Mouse (Mus musculus) liver, embryonic 14 days (tissue): ENCODE data around the gene Adat3. TPM values are rescaled to one million over a fixed set of nuclear protein-coding genes. Genes with fewer than 3 reads are reported as not detected.

ENCODE experiments used
- polyA plus RNA-seq: library from polyadenylated mRNA; depleted of rRNA; stranded (reverse); fragments of >200 nt; gene quantifications from 2 replicates; pipeline ENCODE4 v1.2.3, GENCODE M21; 2012; rRNA removed

Gene Adat3
- 4.5 and 5.6 TPM in 2 replicates for polyA plus RNA-seq

GRCm38 (mm10) chr10:80602698-80603325 lies at the start of gene Adat3, which contains the start of gene Scamp4:
Gene Adat3 (plus strand): TSS chr10:80602880.
Gene Scamp4 (plus strand): TSS chr10:80602872.

GRCm38 (mm10) chr10:80561116-80561944 lies 41.4 kb upstream of the Adat3 start, which contains the start of gene Rexo1:
Gene Rexo1 (minus strand): TSS chr10:80561560.

GRCm38 (mm10) chr10:80577195-80578130 lies 25.2 kb upstream of the Adat3 start, which contains the start of gene Klf16:
Gene Klf16 (minus strand): TSS chr10:80577321.

GRCm38 (mm10) chr10:80589879-80590854 lies 12.5 kb upstream of the Adat3 start, which contains the start of gene Abhd17a:
Gene Abhd17a (minus strand): TSS chr10:80590341.

GRCm38 (mm10) chr10:80605721-80606120 lies 3.0 kb downstream of the Adat3 start, which contains the start of gene Gm49322:
Gene Gm49322 (plus strand): TSS chr10:80606021.

GRCm38 (mm10) chr10:80622661-80623456 lies 20.2 kb downstream of the Adat3 start, which contains the start of gene Csnk1g2:
Gene Csnk1g2 (plus strand): TSS chr10:80622838.

GRCm38 (mm10) chr10:80656863-80657623 lies 54.4 kb downstream of the Adat3 start, which contains the start of gene Btbd2:
Gene Btbd2 (minus strand): TSS chr10:80657071.

Other genes starting within 250 kb of the Adat3 start
- gene Plk5, start 246.4 kb upstream of the Adat3 start, polyA plus RNA-seq: 0.13 and 0.15 TPM in 2 replicates
- gene Mex3d, start 215.2 kb upstream of the Adat3 start, polyA plus RNA-seq: 3.0 and 3.5 TPM in 2 replicates
- 77.4 and 79.2 TPM in 2 replicates for gene Mbd3, start 203.3 kb upstream of the Adat3 start, polyA plus RNA-seq
- gene Uqcr11, start 196.1 kb upstream of the Adat3 start, polyA plus RNA-seq: 546 and 582 TPM in 2 replicates
- 48.7 and 53.7 TPM in 2 replicates for gene Tcf3, start 169.2 kb upstream of the Adat3 start, polyA plus RNA-seq
- 0.02 TPM in 2 replicates for gene Onecut3, start 108.0 kb upstream of the Adat3 start, polyA plus RNA-seq
- 0.01 and 0.02 TPM in 2 replicates for gene Atp8b3, start 63.8 kb upstream of the Adat3 start, polyA plus RNA-seq
- gene Rexo1, start 41.3 kb upstream of the Adat3 start, polyA plus RNA-seq: 16.8 and 19.0 TPM in 2 replicates
- gene Klf16, start 25.6 kb upstream of the Adat3 start, polyA plus RNA-seq: 12.0 and 13.6 TPM in 2 replicates
- 34.0 and 39.9 TPM in 2 replicates for gene Abhd17a, start 12.5 kb upstream of the Adat3 start, polyA plus RNA-seq
- 16.7 and 22.6 TPM in 2 replicates for gene Scamp4, start within 50 bp of the Adat3 start, polyA plus RNA-seq
- gene Gm49322, start 3.1 kb downstream of the Adat3 start, polyA plus RNA-seq: 1.0 and 1.4 TPM in 2 replicates
- gene Csnk1g2, start 20.0 kb downstream of the Adat3 start, polyA plus RNA-seq: 45.6 and 48.1 TPM in 2 replicates
- 7.5 and 8.3 TPM in 2 replicates for gene Btbd2, start 54.2 kb downstream of the Adat3 start, polyA plus RNA-seq
- gene Mknk2, start 75.2 kb downstream of the Adat3 start, polyA plus RNA-seq: 49.3 and 57.7 TPM in 2 replicates
- 11.6 and 12.9 TPM in 2 replicates for gene Mob3a, start 99.1 kb downstream of the Adat3 start, polyA plus RNA-seq
- gene Izumo4, start 99.3 kb downstream of the Adat3 start, polyA plus RNA-seq: 8.7 and 9.9 TPM in 2 replicates
- gene Ap3d1, start 139.4 kb downstream of the Adat3 start, polyA plus RNA-seq: 22.8 and 25.7 TPM in 2 replicates
- gene Dot1l, start 152.3 kb downstream of the Adat3 start, polyA plus RNA-seq: 6.3 and 11.7 TPM in 2 replicates
- gene Sf3a2, start 195.3 kb downstream of the Adat3 start, polyA plus RNA-seq: 36.9 and 42.4 TPM in 2 replicates
- 44.3 and 48.4 TPM in 2 replicates for gene Plekhj1, start 195.7 kb downstream of the Adat3 start, polyA plus RNA-seq
- 0.31 and 0.32 TPM in 2 replicates for gene Amh, start 202.4 kb downstream of the Adat3 start, polyA plus RNA-seq
- 0.03 and 0.50 TPM in 2 replicates for gene Jsrp1, start 210.6 kb downstream of the Adat3 start, polyA plus RNA-seq
- 574 and 704 TPM in 2 replicates for gene Oaz1, start 223.8 kb downstream of the Adat3 start, polyA plus RNA-seq
- gene Lingo3, start 241.2 kb downstream of the Adat3 start, polyA plus RNA-seq: not detected in 2 replicates